Mouse (Mus musculus): ENCODE data around the gene Trim15. TPM values are rescaled to one million over a fixed set of nuclear protein-coding genes. Genes with fewer than 3 reads are reported as not detected.
A peak's percentile ranks its signal among the peaks of the same experiment; 100 is the strongest.
"Not testable (repeated sequence)": the region's sequence is repeated elsewhere in the genome, so short reads cannot be mapped to it uniquely, and the experiment has no call there.

Trim15 gene
- 49.0 and 59.4 TPM in 2 replicates for polyA plus RNA-seq (2012; rRNA removed)

GRCm38 (mm10) chr17:36866719-36867527 lies at the start of gene Trim15:
Gene Trim15 (minus strand): TSS chr17:36867210.
- 7% methylated on average over 29 of the region's 29 CpGs for WGBS
- DNase-seq (ENCODE audit: low read depth, low spot score): peak; percentile 79

GRCm38 (mm10) chr17:36915076-36915475 lies 48.1 kb upstream of the Trim15 start:
- 10% methylated on average over 9 of the region's 9 CpGs for WGBS
- DNase-seq (ENCODE audit: low read depth, low spot score): no peak

- DNase-seq (ENCODE audit: low read depth, low spot score): no peak
- 8% methylated on average over 2 of the region's 2 CpGs for WGBS
Measured at GRCm38 (mm10) chr17:36914108-36914507, 47.1 kb upstream of the Trim15 start.

- DNase-seq (ENCODE audit: low read depth, low spot score): no peak
- WGBS: 32% methylated on average over 2 of the region's 2 CpGs
Measured at GRCm38 (mm10) chr17:36912031-36912430, 45.0 kb upstream of the Trim15 start.

- no peak for DNase-seq (ENCODE audit: low read depth, low spot score)
- 67% methylated on average over 4 of the region's 4 CpGs for WGBS
Measured at GRCm38 (mm10) chr17:36909802-36910201, 42.8 kb upstream of the Trim15 start.

GRCm38 (mm10) chr17:36908235-36908634 lies 41.2 kb upstream of the Trim15 start:
- DNase-seq (ENCODE audit: low read depth, low spot score): no peak
- 59% methylated on average over 1 of the region's 1 CpGs for WGBS

- WGBS: 63% methylated on average over 3 of the region's 3 CpGs
- DNase-seq (ENCODE audit: low read depth, low spot score): no peak
Measured at GRCm38 (mm10) chr17:36903651-36904050, 36.6 kb upstream of the Trim15 start.

GRCm38 (mm10) chr17:36900691-36901090 lies 33.7 kb upstream of the Trim15 start:
- DNase-seq (ENCODE audit: low read depth, low spot score): no peak
- 11% methylated on average over 1 of the region's 1 CpGs for WGBS

- no peak for DNase-seq (ENCODE audit: low read depth, low spot score)
- 43% methylated on average over 5 of the region's 5 CpGs for WGBS
Measured at GRCm38 (mm10) chr17:36900001-36900400, 33.0 kb upstream of the Trim15 start.

- 71% methylated on average over 4 of the region's 4 CpGs for whole genome bisulfite sequencing
- no peak for DNase-seq (ENCODE audit: low read depth, low spot score)
Measured at GRCm38 (mm10) chr17:36899376-36899775, 32.4 kb upstream of the Trim15 start.

GRCm38 (mm10) chr17:36897552-36898205 lies 30.7 kb upstream of the Trim15 start, which contains the start of gene Trim31:
Gene Trim31 (plus strand): TSS chr17:36898118.
- 28% methylated on average over 6 of the region's 6 CpGs for WGBS

GRCm38 (mm10) chr17:36897065-36897464 lies 30.1 kb upstream of the Trim15 start:
- DNase-seq (ENCODE audit: low read depth, low spot score): peak; percentile 89

More at GRCm38 (mm10) chr17:36897552-36898205, 30.7 kb upstream of the Trim15 start, which contains the start of gene Trim31:
- no peak for DNase-seq (ENCODE audit: low read depth, low spot score)

GRCm38 (mm10) chr17:36896583-36896982 lies 29.6 kb upstream of the Trim15 start:
- DNase-seq (ENCODE audit: low read depth, low spot score): no peak
- 71% methylated on average over 1 of the region's 1 CpGs for WGBS

- 51% methylated on average over 5 of the region's 5 CpGs for WGBS
- no peak for DNase-seq (ENCODE audit: low read depth, low spot score)
Measured at GRCm38 (mm10) chr17:36893387-36893786, 26.4 kb upstream of the Trim15 start.

GRCm38 (mm10) chr17:36892362-36892761 lies 25.4 kb upstream of the Trim15 start:
- no peak for DNase-seq (ENCODE audit: low read depth, low spot score)
- 2% methylated on average over 2 of the region's 2 CpGs for WGBS

GRCm38 (mm10) chr17:36891496-36891895 lies 24.5 kb upstream of the Trim15 start:
- DNase-seq (ENCODE audit: low read depth, low spot score): not testable (repeated sequence)
- WGBS: 92% methylated on average over 1 of the region's 1 CpGs

GRCm38 (mm10) chr17:36890073-36890903 lies 23.3 kb upstream of the Trim15 start, which contains the start of gene Trim40:
Gene Trim40 (minus strand): TSS chr17:36890123.
- WGBS: 42% methylated on average over 5 of the region's 5 CpGs

GRCm38 (mm10) chr17:36885132-36885790 lies 18.3 kb upstream of the Trim15 start:
- 45% methylated on average over 12 of the region's 12 CpGs for WGBS

More at GRCm38 (mm10) chr17:36890073-36890903, 23.3 kb upstream of the Trim15 start, which contains the start of gene Trim40:
- DNase-seq (ENCODE audit: low read depth, low spot score): no peak

GRCm38 (mm10) chr17:36883350-36883749 lies 16.3 kb upstream of the Trim15 start:
- 77% methylated on average over 2 of the region's 2 CpGs for WGBS
- DNase-seq (ENCODE audit: low read depth, low spot score): no peak

More at GRCm38 (mm10) chr17:36885132-36885790, 18.3 kb upstream of the Trim15 start:
- no peak for DNase-seq (ENCODE audit: low read depth, low spot score)
